Mouse (Mus musculus) heart, embryonic 13.5 days (tissue): ENCODE data around the gene Exoc3l. TPM values are rescaled to one million over a fixed set of nuclear protein-coding genes. Genes with fewer than 3 reads are reported as not detected.

Experiments used
- ATAC-seq: fragments of 200-750 bp; cut with Nextera tagmentation; 2 replicates; pipeline ENCODE4 v1.8.0; 2017; ENCODE audit warnings: moderate TSS enrichment; ENCODE audit not compliant: insufficient number of reproducible peaks, low FRiP score, low TSS enrichment; ENCODE audit errors: extremely low read depth
- H3K27ac ChIP-seq: fragments of 300-500 bp; sonication (generic); replicated peaks from 2 replicates; pipeline ENCODE4 v1.5.1; 2015; ENCODE audit warnings: moderate library complexity, mild to moderate bottlenecking, inconsistent platforms
- H3K27me3 ChIP-seq: fragments of 300-500 bp; sonication (generic); replicated peaks from 2 replicates; pipeline ENCODE4 v1.6.1; 2015; ENCODE audit warnings: mild to moderate bottlenecking, inconsistent platforms
- H3K36me3 ChIP-seq: fragments of 300-500 bp; sonication (generic); 2 replicates; pipeline ENCODE4 v1.6.1; 2015; ENCODE audit warnings: mild to moderate bottlenecking, inconsistent platforms
- H3K4me1 ChIP-seq: fragments of 300-500 bp; sonication (generic); 2 replicates; pipeline ENCODE4 v1.6.1; 2015; ENCODE audit warnings: inconsistent platforms
- H3K4me2 ChIP-seq: fragments of 300-500 bp; sonication (generic); 2 replicates; pipeline ENCODE4 v1.6.1; 2015; ENCODE audit warnings: inconsistent platforms, mild to moderate bottlenecking, moderate library complexity
- H3K4me3 ChIP-seq: fragments of 300-500 bp; sonication (generic); 2 replicates; pipeline ENCODE4 v1.5.1; 2015; ENCODE audit warnings: moderate library complexity, mild to moderate bottlenecking, inconsistent platforms
- H3K9ac ChIP-seq: fragments of 300-500 bp; sonication (generic); 2 replicates; pipeline ENCODE4 v1.6.1; 2015; ENCODE audit warnings: inconsistent platforms, mild to moderate bottlenecking, moderate library complexity
- H3K9me3 ChIP-seq: fragments of 300-500 bp; sonication (generic); 2 replicates; pipeline ENCODE4 v1.6.1; 2016; ENCODE audit warnings: inconsistent platforms
- WGBS: fragments of 180-500 bp; shearing (Covaris S2); methylation state at CpG from one replicate; pipeline ENCODE4 v1.1.7; 2015; ENCODE audit warnings: mixed read lengths; 5-methylcytosine and 5-hydroxymethylcytosine counted together
- polyA plus RNA-seq: library from polyadenylated mRNA; unstranded; fragments of >200 nt; fragmentation: Nextera tagmentation; extraction: Ambion mirVana; gene quantifications from 2 replicates; pipeline ENCODE4 v1.2.1, GENCODE M21; 2015

Exoc3l gene
- polyA plus RNA-seq, 1 experiment from 2014 or later = 15.5 TPM

DNA sequence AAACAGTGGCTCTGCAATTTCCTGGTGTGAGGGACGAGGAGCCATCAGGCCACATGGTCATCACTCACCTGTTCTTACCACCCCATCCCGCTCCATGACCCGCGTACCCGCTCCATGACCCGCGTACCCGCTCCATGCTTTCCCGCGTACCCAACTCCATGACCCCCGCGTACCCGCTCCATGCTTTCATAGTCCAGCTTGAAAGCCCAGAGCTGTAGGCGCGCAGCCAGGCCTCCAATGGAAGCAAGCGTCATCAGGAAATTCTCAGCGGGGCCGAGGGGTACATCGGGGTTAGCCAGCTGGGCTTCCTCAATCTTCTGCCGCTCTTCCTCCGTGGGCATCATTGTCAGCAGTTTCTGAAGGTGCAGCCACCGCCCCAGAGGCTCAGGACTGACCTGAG lies 35.6 kb upstream of the Exoc3l start:
- Histone ChIP-seq H3K27me3 (no peaks in the 10 kb centered on the region), H3K27ac (no peak overlapping the region), H3K4me3 (no peak overlapping the region), H3K9me3 (no peaks in the 10 kb centered on the region), H3K36me3 (peaks cover 87% of the 10 kb centered on the region), H3K4me2 (no peak overlapping the region), H3K9ac (no peak overlapping the region), H3K4me1 (peaks cover 17% of the 10 kb centered on the region)
- no peak for ATAC-seq
- WGBS = 92% methylated on average over 22 of the region's 22 CpGs

DNA sequence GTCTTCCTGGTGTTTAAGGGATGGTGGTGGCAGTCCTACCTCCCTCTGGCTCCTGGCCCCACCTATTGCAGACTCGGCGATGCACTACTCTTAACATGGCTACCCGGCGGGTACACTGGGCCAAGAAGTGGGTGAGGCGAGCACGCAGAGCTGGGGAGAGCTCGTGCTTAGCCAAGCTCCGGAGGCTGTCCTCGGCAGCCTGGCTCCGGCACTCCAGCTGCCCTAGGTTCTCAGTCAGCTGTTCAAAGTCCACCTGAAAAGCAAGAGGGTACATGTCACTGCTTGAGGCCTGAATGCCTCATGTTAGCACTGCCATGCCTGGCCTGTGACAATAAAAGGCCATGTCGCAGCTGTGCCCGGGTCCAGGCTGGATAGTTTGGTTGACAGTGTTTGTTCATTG lies 34.4 kb upstream of the Exoc3l start:
- no peak overlapping the region for H3K27ac ChIP-seq
- H3K4me3 ChIP-seq = no peak overlapping the region
- H3K36me3 ChIP-seq = peaks cover 76% of the 10 kb centered on the region
- no peaks in the 10 kb centered on the region for H3K27me3 ChIP-seq
- ATAC-seq = no peak
- H3K9me3 ChIP-seq = no peaks in the 10 kb centered on the region
- WGBS = 94% methylated on average over 12 of the region's 12 CpGs
- peaks cover 20% of the 10 kb centered on the region for H3K4me1 ChIP-seq
- H3K9ac ChIP-seq = no peak overlapping the region
- H3K4me2 ChIP-seq = no peak overlapping the region

DNA sequence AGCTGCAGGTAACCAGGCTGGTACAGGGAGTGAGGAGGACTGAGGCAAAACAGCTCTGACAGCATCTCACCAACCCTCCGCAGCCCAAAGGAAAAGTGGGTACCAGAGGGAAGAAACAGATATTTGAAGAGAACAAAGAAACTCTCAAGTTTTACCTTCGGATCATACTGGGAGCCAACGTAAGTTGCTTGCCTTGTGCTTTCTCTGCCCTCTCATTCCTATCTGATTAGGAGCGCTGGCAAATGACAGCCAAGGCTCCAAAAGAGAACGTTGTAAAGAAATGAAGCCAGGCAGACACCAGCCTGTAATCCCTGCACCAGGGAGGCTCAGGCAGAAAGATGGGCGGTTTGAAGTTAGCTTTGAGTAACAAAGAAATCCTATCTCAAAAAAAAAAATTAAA lies 31.1 kb upstream of the Exoc3l start:
- Histone ChIP-seq H3K9me3 (no peaks in the 10 kb centered on the region), H3K9ac (peak overlapping the region; percentile 94), H3K27me3 (no peaks in the 10 kb centered on the region), H3K4me3 (peak overlapping the region; percentile 87), H3K4me2 (peak overlapping the region; percentile 95), H3K36me3 (peaks cover 56% of the 10 kb centered on the region), H3K27ac (peak overlapping the region; percentile 90), H3K4me1 (peaks cover 26% of the 10 kb centered on the region)
- 28% methylated on average over 6 of the region's 6 CpGs for WGBS
- no peak for ATAC-seq

GRCm38 (mm10) chr8:105326141-105326672 lies 30.3 kb upstream of the Exoc3l start, which contains the start of the genes Lrrc29 and Tmem208:
Gene Lrrc29, minus strand, starts transcription at chr8:105326278.
Gene Tmem208, plus strand, starts transcription at chr8:105326354.
- WGBS = 0% methylated on average over 36 of the region's 36 CpGs
- peak within 1 kb of the TSS; percentile 95 for H3K4me2 ChIP-seq
- peak within 1 kb of the TSS; percentile 90 for H3K27ac ChIP-seq
- H3K4me1 ChIP-seq = peaks cover 26% of the 10 kb centered on the region
- H3K36me3 ChIP-seq = peaks cover 56% of the 10 kb centered on the region
- peak within 1 kb of the TSS; percentile 87 for H3K4me3 ChIP-seq
- H3K9me3 ChIP-seq = no peaks in the 10 kb centered on the region
- peak within 1 kb of the TSS; percentile 94 for H3K9ac ChIP-seq
- peak; percentile 79 for ATAC-seq
- H3K27me3 ChIP-seq = no peaks in the 10 kb centered on the region

- Histone ChIP-seq H3K4me2 (peak overlapping the region; percentile 95), H3K4me1 (peaks cover 26% of the 10 kb centered on the region), H3K27ac (peak overlapping the region; percentile 90), H3K9me3 (no peaks in the 10 kb centered on the region), H3K36me3 (peaks cover 52% of the 10 kb centered on the region), H3K27me3 (no peaks in the 10 kb centered on the region), H3K9ac (peak overlapping the region; percentile 94), H3K4me3 (peak overlapping the region; percentile 87)
- no peak for ATAC-seq
- 0% methylated on average over 12 of the region's 12 CpGs for WGBS
Observed at GRCm38 (mm10) chr8:105325641-105326093, 29.8 kb upstream of the Exoc3l start.

GRCm38 (mm10) chr8:105323183-105323582 lies 27.3 kb upstream of the Exoc3l start:
- no peak for ATAC-seq
- WGBS = 70% methylated on average over 4 of the region's 4 CpGs
- Histone ChIP-seq H3K27ac (no peak overlapping the region), H3K9ac (no peak overlapping the region), H3K4me3 (no peak overlapping the region), H3K36me3 (peaks cover 47% of the 10 kb centered on the region), H3K27me3 (no peaks in the 10 kb centered on the region), H3K9me3 (no peaks in the 10 kb centered on the region), H3K4me1 (peaks cover 31% of the 10 kb centered on the region), H3K4me2 (no peak overlapping the region)

GRCm38 (mm10) chr8:105318662-105319190 lies 22.8 kb upstream of the Exoc3l start:
- no peak for ATAC-seq

GRCm38 (mm10) chr8:105317941-105318340 lies 22.0 kb upstream of the Exoc3l start:
- no peak overlapping the region for H3K4me2 ChIP-seq
- no peak overlapping the region for H3K4me3 ChIP-seq
- WGBS = 84% methylated on average over 4 of the region's 4 CpGs
- no peak overlapping the region for H3K9ac ChIP-seq
- H3K4me1 ChIP-seq = peaks cover 42% of the 10 kb centered on the region
- no peak overlapping the region for H3K27ac ChIP-seq
- ATAC-seq = no peak
- H3K36me3 ChIP-seq = peaks cover 86% of the 10 kb centered on the region
- H3K27me3 ChIP-seq = no peaks in the 10 kb centered on the region
- H3K9me3 ChIP-seq = no peaks in the 10 kb centered on the region

More at GRCm38 (mm10) chr8:105318662-105319190, 22.8 kb upstream of the Exoc3l start:
- no peak overlapping the region for H3K27ac ChIP-seq
- H3K9ac ChIP-seq = no peak overlapping the region
- peaks cover 84% of the 10 kb centered on the region for H3K36me3 ChIP-seq
- peaks cover 34% of the 10 kb centered on the region for H3K4me1 ChIP-seq
- H3K4me3 ChIP-seq = no peak overlapping the region
- no peaks in the 10 kb centered on the region for H3K27me3 ChIP-seq
- WGBS = 78% methylated on average over 11 of the region's 11 CpGs
- H3K9me3 ChIP-seq = no peaks in the 10 kb centered on the region
- H3K4me2 ChIP-seq = no peak overlapping the region

- Histone ChIP-seq H3K4me3 (no peak overlapping the region), H3K27me3 (no peaks in the 10 kb centered on the region), H3K27ac (0 out of 2 replicates have a peak overlapping the region, but pooled peaks have one; percentile 20), H3K4me1 (peaks cover 45% of the 10 kb centered on the region), H3K36me3 (peaks cover 95% of the 10 kb centered on the region), H3K9me3 (no peaks in the 10 kb centered on the region), H3K4me2 (no peak overlapping the region), H3K9ac (peak overlapping the region; percentile 29)
- ATAC-seq = no peak
- 77% methylated on average over 18 of the region's 18 CpGs for WGBS
Observed at GRCm38 (mm10) chr8:105315073-105315769, 19.3 kb upstream of the Exoc3l start.

DNA sequence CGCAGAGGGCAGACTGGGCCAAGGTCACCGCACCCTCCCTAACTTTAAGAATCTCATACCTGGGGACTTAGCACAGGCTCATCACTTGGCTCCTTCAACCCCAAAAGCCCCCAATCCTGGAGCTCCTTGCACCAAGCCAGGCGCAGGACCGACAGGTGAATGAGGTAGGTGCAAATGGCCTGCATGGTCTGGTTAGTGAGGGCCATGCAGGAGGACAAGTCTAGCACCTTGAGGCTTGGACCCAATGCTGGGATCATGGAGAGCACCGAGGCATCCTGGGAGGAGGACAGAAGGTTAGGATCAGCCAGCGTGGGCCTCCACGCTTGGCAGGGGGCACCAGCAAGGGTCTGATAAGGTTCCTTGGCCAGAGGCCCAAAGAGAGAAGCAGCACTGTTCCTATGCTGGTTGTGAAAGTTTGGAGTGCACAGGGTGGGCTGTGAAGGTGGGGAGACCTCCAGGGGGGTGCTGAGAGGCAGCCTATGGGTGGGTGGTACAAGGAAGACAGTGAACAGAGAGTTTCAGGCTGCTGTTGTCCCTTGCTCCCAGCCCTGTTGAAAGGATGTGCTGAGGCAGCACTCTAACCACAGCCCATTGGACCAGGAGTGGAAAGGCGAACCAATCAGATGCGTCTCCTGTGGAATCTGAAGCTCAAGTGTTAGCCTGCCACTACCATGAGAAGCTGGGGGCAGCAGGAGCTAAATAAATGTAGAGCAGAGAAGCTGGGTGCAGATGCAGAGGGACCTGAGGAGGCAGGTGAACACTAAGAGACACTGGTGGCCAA lies 17.9 kb upstream of the Exoc3l start:
- no peak overlapping the region for H3K4me2 ChIP-seq
- no peaks in the 10 kb centered on the region for H3K9me3 ChIP-seq
- H3K4me1 ChIP-seq = peaks cover 45% of the 10 kb centered on the region
- peaks cover 95% of the 10 kb centered on the region for H3K36me3 ChIP-seq
- no peak overlapping the region for H3K4me3 ChIP-seq
- WGBS = 61% methylated on average over 9 of the region's 9 CpGs
- no peaks in the 10 kb centered on the region for H3K27me3 ChIP-seq
- 0 out of 2 replicates have a peak overlapping the region, but pooled peaks have one; percentile 24 for H3K27ac ChIP-seq
- H3K9ac ChIP-seq = no peak overlapping the region
- ATAC-seq = no peak

DNA sequence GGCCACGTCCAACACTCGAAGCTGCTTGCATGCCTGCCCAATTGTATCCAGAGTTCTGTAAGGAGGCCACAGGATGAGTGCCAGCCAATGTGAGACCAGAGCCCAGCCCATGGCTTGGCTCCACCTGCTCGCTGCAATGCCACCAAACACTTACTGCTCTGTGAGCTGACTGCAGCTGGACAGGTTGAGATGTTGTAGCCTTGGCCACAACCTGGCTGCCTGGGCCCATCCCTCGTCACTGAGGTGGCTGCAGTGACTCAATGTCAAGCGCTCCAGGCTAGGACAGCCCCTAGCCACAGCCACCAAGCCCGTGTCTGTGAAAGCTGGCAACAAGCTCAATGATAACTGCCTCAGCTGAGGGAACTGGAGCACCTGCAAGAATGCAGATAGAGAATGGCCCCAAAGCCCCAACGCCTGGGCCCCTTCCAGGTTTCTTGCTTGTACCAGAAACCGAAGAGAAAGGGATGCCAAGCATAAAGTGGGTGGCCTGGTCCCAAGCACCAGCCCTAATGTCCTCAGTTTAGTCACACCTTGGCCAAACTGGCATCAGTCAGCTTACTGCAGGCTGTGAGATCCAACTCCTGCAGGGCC lies 17.1 kb upstream of the Exoc3l start:
- H3K4me3 ChIP-seq = no peak overlapping the region
- no peaks in the 10 kb centered on the region for H3K9me3 ChIP-seq
- peaks cover 39% of the 10 kb centered on the region for H3K4me1 ChIP-seq
- 0 out of 2 replicates have a peak overlapping the region, but pooled peaks have one; percentile 24 for H3K27ac ChIP-seq
- H3K27me3 ChIP-seq = no peaks in the 10 kb centered on the region
- 75% methylated on average over 8 of the region's 8 CpGs for WGBS
- peaks cover 95% of the 10 kb centered on the region for H3K36me3 ChIP-seq
- ATAC-seq = no peak
- no peak overlapping the region for H3K4me2 ChIP-seq
- H3K9ac ChIP-seq = no peak overlapping the region
